Mouse (Mus musculus) heart, embryonic 14.5 days (tissue): Measurements from ENCODE around the gene Trmt44. TPM values are rescaled to one million over a fixed set of nuclear protein-coding genes. Genes with fewer than 3 reads are reported as not detected.
A peak's percentile ranks its signal among the peaks of the same experiment; 100 is the strongest.

Experiments used
- ATAC-seq: fragments of 200-750 bp; cut with Nextera tagmentation; 2 replicates; pipeline ENCODE4 v1.8.0; 2017; ENCODE audit warnings: low read depth, moderate TSS enrichment; ENCODE audit not compliant: insufficient number of reproducible peaks, insufficient read depth, low FRiP score
- H3K27ac ChIP-seq, 2 experiments: fragments of 200-500 bp in 1 of 2; fragments of 300-500 bp in 1 of 2; sonication (generic) in 1 of 2; replicated peaks in 1 of 2; 2 replicates each; pipeline ENCODE4 v1.5.1; 2012 to 2014; ENCODE audit warnings: low read depth in 2 of 2, low read length in 2 of 2, control low read depth in 1 of 2, mild to moderate bottlenecking in 1 of 2, mixed read lengths in 1 of 2; ENCODE audit not compliant: control insufficient read depth in 1 of 2, insufficient read depth in 1 of 2
- H3K27me3 ChIP-seq: fragments of 300-500 bp; sonication (generic); 2 replicates; pipeline ENCODE4 v1.6.1; 2014; ENCODE audit warnings: mild to moderate bottlenecking, low read length, control low read depth; ENCODE audit not compliant: control insufficient read depth, insufficient read depth
- H3K36me3 ChIP-seq: fragments of 300-500 bp; sonication (generic); 2 replicates; pipeline ENCODE4 v1.6.1; 2014; ENCODE audit warnings: mild to moderate bottlenecking, control low read depth, low read length, mixed read lengths; ENCODE audit not compliant: control insufficient read depth, insufficient read depth
- H3K4me1 ChIP-seq, 2 experiments: fragments of 200-500 bp in 1 of 2; fragments of 300-500 bp in 1 of 2; sonication (generic) in 1 of 2; 2 replicates each; pipeline ENCODE4 v1.6.1; 2012 to 2014; ENCODE audit warnings: low read length in 2 of 2, control low read depth in 1 of 2, mixed read lengths in 1 of 2; ENCODE audit not compliant: control insufficient read depth in 2 of 2, insufficient read depth in 2 of 2
- H3K4me2 ChIP-seq: fragments of 300-500 bp; sonication (generic); 2 replicates; pipeline ENCODE4 v1.6.1; 2014; ENCODE audit warnings: mild to moderate bottlenecking, low read length
- H3K4me3 ChIP-seq, 2 experiments: fragments of 200-500 bp in 1 of 2; fragments of 300-500 bp in 1 of 2; sonication (generic) in 1 of 2; 2 replicates each; pipeline ENCODE4 v1.5.1; 2012 to 2014; ENCODE audit warnings: low read length in 2 of 2, mild to moderate bottlenecking in 2 of 2, control low read depth in 1 of 2, low read depth in 1 of 2, moderate library complexity in 1 of 2; ENCODE audit not compliant: control insufficient read depth in 1 of 2, insufficient read depth in 1 of 2
- H3K9ac ChIP-seq: fragments of 300-500 bp; sonication (generic); 2 replicates; pipeline ENCODE4 v1.6.1; 2014; ENCODE audit warnings: mild to moderate bottlenecking, low read length
- H3K9me3 ChIP-seq: fragments of 300-500 bp; sonication (generic); 2 replicates; pipeline ENCODE4 v1.6.1; 2016; ENCODE audit warnings: low read length, control low read depth; ENCODE audit not compliant: control insufficient read depth
- WGBS: fragments of 180-500 bp; shearing (Covaris S2); extraction: QIAGEN DNeasy Blood & Tissue Kit; methylation state at CpG from one replicate; pipeline ENCODE4 v1.1.7; 2014; 5-methylcytosine and 5-hydroxymethylcytosine counted together
- polyA plus RNA-seq: library from polyadenylated mRNA; unstranded; fragments of >200 nt; fragmentation: Nextera tagmentation; extraction: Ambion mirVana; gene quantifications from 2 replicates; pipeline ENCODE4 v1.2.1, GENCODE M21; 2014

Trmt44 gene
- polyA plus RNA-seq, 1 experiment from 2014 or later, result 5.0 TPM

DNA sequence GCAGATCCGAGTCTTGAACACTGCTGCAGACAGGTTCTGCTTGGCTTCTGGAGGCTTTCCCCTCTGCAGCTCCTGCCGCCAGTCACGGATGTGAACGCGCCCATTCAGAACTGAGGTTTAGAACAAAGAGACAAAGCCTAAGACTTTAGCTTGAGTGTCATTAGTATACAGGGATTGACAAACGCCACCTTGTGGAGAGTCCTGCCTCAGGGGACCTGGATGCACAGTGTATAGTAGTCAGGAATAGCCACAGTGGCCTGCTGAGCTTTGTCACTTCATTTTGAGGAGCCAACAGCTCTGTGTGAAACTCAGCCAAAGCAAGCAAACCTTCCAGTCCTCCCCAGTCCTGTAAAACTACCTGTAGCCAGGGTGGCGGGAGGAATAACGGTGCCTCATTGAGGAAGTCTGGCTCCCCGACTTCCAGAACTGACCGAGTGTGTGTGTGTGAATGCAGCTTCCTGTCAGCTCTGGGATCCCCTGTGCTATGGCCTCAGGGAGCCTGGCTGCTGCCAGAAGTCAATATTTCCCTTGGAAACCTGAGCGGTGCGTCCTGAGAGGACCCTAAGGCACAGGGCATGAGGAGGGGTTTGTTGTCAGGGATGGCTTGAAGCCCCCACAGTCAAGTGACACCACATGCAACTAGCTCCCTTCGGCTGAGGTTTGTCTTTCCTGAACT is 16.8 kb downstream of the Trmt44 start:
- no peak for ATAC-seq
- Histone ChIP-seq H3K27me3 (no peaks in the 10 kb centered on the region), H3K36me3 (peaks cover 71% of the 10 kb centered on the region), H3K9ac (peak overlapping the region; percentile 44; the same call in 1 of the 2 replicates), H3K4me3 (no peak overlapping the region), H3K4me1 (peaks cover 37 to 43% of the 10 kb centered on the region in 2 experiments), H3K4me2 (no peak overlapping the region), H3K9me3 (no peaks in the 10 kb centered on the region), H3K27ac (peak overlapping the region; percentile 85 to 92; a peak in 3 of 4 replicates)
- WGBS, result 72% methylated on average over 13 of the region's 13 CpGs

DNA sequence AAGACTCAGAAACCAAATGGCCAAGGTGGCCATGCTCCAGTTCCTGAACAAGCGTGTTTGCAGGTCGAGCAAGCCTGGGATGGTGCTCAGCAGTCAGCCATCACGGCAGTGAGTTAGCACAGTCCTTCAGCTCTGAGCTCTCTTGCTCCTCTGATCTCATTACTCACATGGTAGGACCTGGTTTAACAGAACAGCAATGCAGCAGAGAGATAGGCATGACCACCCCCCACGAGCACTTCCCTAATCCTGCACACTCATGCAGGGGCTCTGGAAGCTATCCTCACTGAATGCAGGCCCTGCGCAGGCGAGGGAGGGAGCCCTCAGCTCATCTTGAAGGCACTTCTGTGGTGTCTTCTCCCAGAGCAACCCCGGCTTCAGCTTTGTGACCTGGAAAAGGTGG is 18.5 kb downstream of the Trmt44 start:
- Histone ChIP-seq H3K9ac (no peak overlapping the region), H3K27me3 (no peaks in the 10 kb centered on the region), H3K9me3 (no peaks in the 10 kb centered on the region), H3K4me1 (peaks cover 28 to 32% of the 10 kb centered on the region in 2 experiments), H3K36me3 (peaks cover 55% of the 10 kb centered on the region), H3K4me3 (no peak overlapping the region), H3K4me2 (no peak overlapping the region), H3K27ac (no peak overlapping the region)
- WGBS, result 82% methylated on average over 7 of the region's 7 CpGs
- no peak for ATAC-seq

DNA sequence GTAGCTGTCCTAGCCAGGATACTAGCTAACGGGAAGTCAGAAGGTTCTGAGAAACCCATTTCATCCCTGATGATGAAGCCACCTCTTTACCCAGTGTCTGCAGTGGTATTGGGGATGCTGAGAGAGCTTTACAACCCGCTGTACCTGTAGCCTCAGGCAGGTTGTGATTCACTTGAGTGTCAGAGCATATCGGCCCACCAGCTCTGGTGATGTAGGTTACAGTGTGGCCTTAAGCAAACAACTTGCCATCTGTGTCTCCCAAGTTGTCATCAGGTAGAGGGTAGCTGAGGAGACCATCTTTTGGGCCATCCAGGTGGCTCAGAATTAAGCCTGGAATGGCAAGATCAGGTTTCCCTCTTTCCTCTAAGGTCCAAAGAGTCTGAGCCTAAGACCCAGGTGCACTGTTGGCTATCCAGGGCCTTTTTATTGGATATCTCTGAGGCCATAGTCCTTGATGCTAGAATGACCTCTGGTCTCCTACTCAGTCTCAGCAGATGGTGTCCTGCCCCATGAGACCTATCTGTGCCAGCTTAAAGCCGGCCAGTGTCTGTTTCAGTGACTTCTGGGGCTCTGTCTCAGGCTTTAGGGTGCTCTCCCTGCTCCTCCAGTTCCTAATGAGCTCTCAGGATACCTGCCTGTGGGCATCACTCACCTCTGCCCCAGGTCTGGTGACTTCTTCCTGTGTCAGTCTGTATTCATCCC is 21.9 kb downstream of the Trmt44 start:
- H3K4me1 ChIP-seq, result peaks cover 6 to 8% of the 10 kb centered on the region in 2 experiments; a peak in 3 of 4 replicates
- H3K36me3 ChIP-seq, result peaks cover 39% of the 10 kb centered on the region
- H3K9ac ChIP-seq, result no peak overlapping the region
- H3K4me2 ChIP-seq, result no peak overlapping the region
- ATAC-seq, result no peak
- WGBS, result 80% methylated on average over 4 of the region's 4 CpGs
- H3K9me3 ChIP-seq, result no peaks in the 10 kb centered on the region
- H3K27ac ChIP-seq, result no peak overlapping the region
- no peak overlapping the region for H3K4me3 ChIP-seq
- no peaks in the 10 kb centered on the region for H3K27me3 ChIP-seq

DNA sequence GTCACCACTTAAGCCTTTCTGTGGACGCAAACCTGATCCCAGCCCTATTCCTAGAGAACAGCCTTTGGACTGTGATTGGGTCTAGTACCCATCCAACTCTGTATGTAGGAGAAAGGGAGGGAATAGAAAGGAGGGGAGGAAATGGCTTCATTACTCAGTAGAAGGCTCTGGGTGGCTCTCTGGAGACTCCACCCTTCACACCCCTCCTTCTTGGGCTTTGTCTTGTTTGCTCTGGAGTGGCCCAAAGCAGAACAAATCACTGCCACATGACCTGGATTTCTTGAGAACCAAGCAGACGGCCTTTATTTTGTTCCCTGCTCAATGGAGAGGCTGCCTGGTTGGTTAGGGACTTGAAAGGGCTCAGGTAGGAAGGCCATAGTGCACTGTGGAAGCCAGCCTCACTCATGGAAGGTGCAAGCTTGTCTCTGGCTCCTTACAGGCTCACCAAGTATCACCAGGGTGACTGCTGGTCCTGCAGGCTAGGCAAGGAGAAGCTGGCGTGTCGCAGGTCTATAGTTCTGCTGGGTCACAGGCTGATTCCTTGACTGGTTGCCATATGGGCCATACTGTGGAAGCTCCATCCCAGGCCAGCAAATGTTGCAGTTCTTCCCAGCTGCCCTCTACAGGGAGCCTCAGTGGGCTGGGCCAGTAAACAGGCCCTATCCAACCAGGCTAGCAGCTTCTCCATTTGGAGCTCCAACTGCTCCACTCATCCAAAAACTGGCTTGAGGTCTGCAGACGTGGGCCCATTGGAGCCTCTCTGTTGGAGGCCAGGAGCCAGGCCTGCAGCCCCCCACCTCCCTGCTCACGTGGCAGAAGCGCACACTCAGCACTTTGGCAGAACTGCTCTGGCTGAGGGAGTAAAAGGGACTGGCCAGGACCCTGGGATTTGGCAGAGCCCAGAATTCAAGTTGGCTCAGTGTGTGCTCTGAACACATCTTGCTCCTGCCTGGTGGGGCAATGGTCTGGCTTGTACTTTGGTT is 22.7 kb downstream of the Trmt44 start:
- H3K36me3 ChIP-seq, result peaks cover 31% of the 10 kb centered on the region
- no peaks in the 10 kb centered on the region for H3K9me3 ChIP-seq
- no peak overlapping the region for H3K27ac ChIP-seq
- whole genome bisulfite sequencing, result 40% methylated on average over 7 of the region's 7 CpGs
- no peak overlapping the region for H3K9ac ChIP-seq
- no peaks in the 10 kb centered on the region for H3K27me3 ChIP-seq
- H3K4me3 ChIP-seq, result no peak overlapping the region
- ATAC-seq, result no peak
- H3K4me1 ChIP-seq, result peaks cover 0 to 2% of the 10 kb centered on the region in 2 experiments; a peak in 1 of 4 replicates
- no peak overlapping the region for H3K4me2 ChIP-seq

DNA sequence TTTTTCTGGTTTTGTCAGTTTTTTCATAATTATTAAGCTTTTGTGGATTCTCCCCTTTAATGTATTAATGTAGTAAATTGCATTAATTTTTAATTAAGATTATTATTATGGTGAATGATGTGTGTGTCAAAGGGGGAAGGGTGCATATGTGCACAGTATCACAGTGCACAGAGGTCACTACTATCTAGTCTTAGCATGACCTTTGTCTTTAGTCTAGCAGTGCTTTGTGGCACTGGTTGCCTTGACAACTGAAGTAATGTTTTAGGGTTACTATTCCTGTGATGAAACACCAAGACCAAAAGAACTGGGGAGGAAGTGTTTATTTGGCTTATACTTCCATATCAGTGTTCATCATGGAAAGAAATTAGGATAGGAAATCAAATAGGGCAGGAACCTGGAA is 28.7 kb downstream of the Trmt44 start:
- no peak overlapping the region for H3K4me3 ChIP-seq
- H3K4me1 ChIP-seq, result no peaks in the 10 kb centered on the region
- no peak for ATAC-seq
- H3K9me3 ChIP-seq, result no peaks in the 10 kb centered on the region
- H3K9ac ChIP-seq, result no peak overlapping the region
- peaks cover 4% of the 10 kb centered on the region; the same call in 1 of the 2 replicates for H3K27me3 ChIP-seq
- no peak overlapping the region for H3K4me2 ChIP-seq
- H3K27ac ChIP-seq, result no peak overlapping the region
- H3K36me3 ChIP-seq, result no peaks in the 10 kb centered on the region

DNA sequence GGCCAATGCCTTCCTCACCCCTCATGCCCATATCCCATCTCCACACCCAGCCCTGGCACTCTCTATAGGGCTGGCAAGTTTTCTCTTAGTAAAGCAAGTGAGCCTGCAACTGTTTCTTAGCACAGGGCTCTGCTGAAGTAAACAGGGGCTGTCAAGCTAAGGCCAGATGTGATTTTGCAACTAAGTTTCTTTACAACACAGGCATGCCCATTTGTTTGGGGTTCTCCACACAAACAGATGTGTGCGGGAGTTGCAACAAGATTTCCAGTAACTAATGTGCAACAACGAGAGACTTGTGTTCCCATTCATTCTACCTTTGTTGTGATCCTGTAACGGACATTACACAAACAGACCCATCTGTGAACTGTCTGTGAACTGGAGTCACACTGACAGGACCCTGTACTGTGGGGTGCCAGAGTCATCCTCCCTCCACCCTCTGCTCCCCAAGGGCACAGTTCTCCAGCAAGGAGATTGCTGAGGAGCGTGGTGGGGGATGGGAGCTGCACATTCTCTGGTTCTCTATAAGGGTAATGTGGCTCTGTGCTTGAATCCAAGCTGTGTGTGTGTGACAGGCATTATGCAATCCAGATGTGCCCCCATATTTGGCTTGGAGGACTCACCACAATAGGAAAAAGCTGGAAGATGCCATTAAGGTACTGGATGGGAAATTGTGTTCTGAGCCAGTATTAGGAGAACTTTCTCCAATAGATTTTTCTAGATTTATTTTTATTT is 33.6 kb downstream of the Trmt44 start:
- Histone ChIP-seq H3K4me3 (no peak overlapping the region), H3K4me2 (no peak overlapping the region), H3K9ac (no peak overlapping the region), H3K27me3 (peaks cover 4% of the 10 kb centered on the region; the same call in 1 of the 2 replicates), H3K36me3 (no peaks in the 10 kb centered on the region), H3K9me3 (no peaks in the 10 kb centered on the region), H3K4me1 (peaks cover 0 to 2% of the 10 kb centered on the region in 2 experiments; a peak in 1 of 4 replicates), H3K27ac (no peak overlapping the region)
- ATAC-seq, result no peak
- WGBS, result 69% methylated on average over 4 of the region's 4 CpGs

DNA sequence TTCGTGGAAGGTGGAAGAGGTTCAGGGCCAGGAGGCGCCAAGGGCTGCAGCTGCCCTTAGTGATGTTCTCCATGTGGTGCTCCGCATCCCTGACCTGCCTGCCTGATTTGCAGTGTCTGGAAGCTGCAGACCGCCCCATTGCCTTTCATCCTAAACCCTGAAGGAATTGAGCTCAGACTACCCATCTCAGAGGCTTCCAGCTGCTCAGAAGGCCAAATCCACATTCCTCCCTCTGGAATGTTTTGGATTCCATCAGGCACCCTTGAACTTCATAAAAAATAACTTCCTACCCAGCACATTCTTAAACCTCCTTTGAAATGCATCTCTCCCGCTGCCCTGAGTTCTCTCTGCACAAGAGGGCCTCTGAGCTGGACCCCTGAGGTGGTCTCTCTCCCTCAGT is 34.3 kb downstream of the Trmt44 start:
- ATAC-seq, result no peak
- no peak overlapping the region for H3K4me3 ChIP-seq
- WGBS, result 44% methylated on average over 5 of the region's 5 CpGs
- peaks cover 4% of the 10 kb centered on the region; the same call in 1 of the 2 replicates for H3K27me3 ChIP-seq
- H3K36me3 ChIP-seq, result no peaks in the 10 kb centered on the region
- H3K4me1 ChIP-seq, result peaks cover 0 to 2% of the 10 kb centered on the region in 2 experiments; a peak in 1 of 4 replicates
- no peak overlapping the region for H3K4me2 ChIP-seq
- no peaks in the 10 kb centered on the region for H3K9me3 ChIP-seq
- H3K27ac ChIP-seq, result no peak overlapping the region
- H3K9ac ChIP-seq, result no peak overlapping the region
